Mouse (Mus musculus): ENCODE results near the gene Pdcd4. TPM values are rescaled to one million over a fixed set of nuclear protein-coding genes. Genes with fewer than 3 reads are reported as not detected.

Pdcd4 gene
- total and polyA plus RNA-seq, 2 experiments from 2014 or later, result 19.5 to 96.7 TPM

DNA sequence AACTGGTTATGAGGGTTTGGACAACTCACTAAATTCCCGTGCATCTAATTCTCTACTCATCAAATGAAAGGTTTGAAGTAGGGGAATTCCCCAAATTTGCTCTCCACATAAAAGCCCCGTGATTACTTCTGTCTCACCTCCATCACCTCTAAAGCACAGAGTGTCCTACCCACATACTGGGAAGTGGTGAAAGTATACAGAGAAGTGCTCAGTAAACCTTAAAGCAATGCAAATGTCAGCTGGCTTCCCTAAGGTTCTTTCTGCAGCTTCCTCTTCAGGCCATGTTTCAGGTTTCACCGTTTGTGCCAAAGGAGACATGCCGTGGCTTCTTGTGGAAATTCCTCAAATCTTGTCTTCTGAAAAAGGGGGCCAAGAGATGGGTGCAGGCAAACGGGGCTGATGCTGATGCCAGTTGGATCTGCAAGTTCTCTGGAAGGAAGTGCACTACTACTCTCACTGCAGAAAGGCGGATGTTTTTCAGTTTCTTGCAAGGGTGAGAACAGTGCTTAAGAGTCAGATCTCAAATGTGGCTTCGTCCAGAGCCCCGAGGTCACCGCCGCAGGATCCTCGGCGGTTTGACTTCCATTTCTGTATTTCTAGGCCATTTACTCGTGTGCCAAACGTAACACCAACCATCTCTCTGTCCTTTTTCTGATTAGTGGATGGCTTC lies 8.0 kb downstream of the Pdcd4 start:
- Histone ChIP-seq H3K4me1 (ENCODE audit: insufficient read depth, low read length) (peaks cover 5% of the 10 kb centered on the region; the same call in 1 of the 2 replicates), H3K27ac (ENCODE audit: low read depth, low read length) (no peak overlapping the region), H3K4me2 (ENCODE audit: low read depth, low read length, poor library complexity, severe bottlenecking) (no peak overlapping the region), H3K27me3 (ENCODE audit: insufficient read depth, low read length) (no peaks in the 10 kb centered on the region), H3K9me3 (ENCODE audit: low read length) (no peaks in the 10 kb centered on the region), H3K36me3 (ENCODE audit: insufficient read depth, low read length) (no peaks in the 10 kb centered on the region), H3K4me3 (ENCODE audit: low read depth, low read length) (no peak overlapping the region), H3K9ac (replicated peaks; ENCODE audit: low read length, poor library complexity, severe bottlenecking) (no peak overlapping the region)
- no peak for TF ChIP-seq CTCF (IDR thresholded peaks at IDR 0.05)
- ATAC-seq (ENCODE audit: low FRiP score), result no peak
- WGBS, result 85% methylated on average over 14 of the region's 14 CpGs
- DNase-seq (ENCODE audit: low spot score), result no peak

DNA sequence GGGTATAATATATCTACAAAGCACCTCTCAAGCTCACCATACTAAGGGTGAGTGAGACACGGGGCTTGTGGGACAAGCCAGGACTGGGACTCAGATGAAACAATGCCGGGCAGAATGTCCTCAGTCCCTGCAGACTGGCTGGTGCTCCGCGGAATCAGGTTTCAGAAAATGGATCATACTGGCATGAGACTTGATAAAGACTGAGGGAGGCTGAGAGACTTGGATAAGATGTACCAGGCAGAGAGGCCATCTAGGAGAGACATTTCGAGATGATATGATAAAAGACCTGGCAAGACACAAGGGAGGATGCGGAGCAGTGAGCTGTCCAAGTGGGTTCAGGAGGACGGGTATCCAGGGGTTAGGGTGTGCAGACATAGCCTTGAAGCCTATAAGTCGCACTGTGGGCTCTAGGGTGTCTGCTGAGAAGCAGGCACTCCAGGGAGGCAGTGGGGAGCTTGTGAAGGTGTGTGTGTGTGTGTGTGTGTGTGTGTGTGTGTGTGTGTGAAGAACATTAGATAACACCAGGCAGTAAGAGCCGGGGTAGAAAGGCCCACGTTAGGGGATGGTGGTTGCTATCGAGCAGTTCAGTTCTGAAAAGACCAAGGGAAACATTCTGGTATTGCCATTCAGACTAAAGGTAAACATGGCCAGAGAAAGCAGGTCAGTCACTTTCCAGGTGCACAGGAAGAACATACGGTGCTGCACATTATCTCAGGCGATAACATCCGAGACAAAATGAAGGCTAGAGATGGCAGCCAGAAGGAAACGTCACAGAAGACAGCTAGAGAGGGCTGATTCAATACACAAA lies 10.1 kb downstream of the Pdcd4 start:
- TF ChIP-seq CTCF (IDR thresholded peaks at IDR 0.05), result no peak
- ATAC-seq (ENCODE audit: low FRiP score), result 0 out of 2 replicates have a peak, but pooled peaks have one; percentile 2

DNA sequence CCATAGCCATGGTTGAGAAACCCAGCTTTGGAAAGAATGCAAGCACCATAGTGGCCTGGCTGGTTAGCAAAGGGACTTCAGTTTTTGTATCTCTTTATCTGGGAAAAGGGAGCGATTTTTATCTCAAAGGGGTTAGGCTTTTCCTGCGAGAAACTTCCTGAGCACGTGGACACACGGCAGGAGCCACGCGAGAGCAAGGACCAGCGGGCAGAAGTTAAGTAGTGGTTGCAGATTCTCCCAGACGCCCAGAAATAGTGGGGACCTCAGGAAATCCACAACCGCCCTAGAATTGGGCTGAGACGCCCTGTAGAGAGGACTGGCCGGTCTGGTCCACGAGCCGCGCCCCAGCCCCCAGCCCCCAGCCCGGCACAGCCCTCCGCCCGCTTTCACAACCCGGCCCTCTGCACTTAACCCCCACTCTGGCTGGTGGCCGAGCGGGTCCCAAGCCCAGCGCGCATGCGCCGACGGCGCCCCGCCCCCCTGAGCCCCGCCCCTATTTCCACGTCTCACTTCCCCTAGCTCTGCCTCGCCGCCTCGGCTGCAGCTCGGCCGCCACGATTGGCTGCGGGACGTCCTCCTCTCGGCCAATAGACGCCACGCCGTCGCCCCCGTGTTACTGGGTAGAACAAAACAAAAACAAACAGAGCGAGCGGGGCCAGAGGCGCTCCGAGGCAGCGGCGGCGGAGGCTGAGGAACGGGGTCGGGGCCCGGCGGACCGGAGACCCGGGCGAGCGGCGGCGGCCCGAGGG lies 10.9 kb downstream of the Pdcd4 start:
- Histone ChIP-seq H3K4me1 (ENCODE audit: insufficient read depth, low read length) (peaks cover 5% of the 10 kb centered on the region; the same call in 1 of the 2 replicates), H3K9ac (replicated peaks; ENCODE audit: low read length, poor library complexity, severe bottlenecking) (peak overlapping the region; percentile 63), H3K9me3 (ENCODE audit: low read length) (no peaks in the 10 kb centered on the region), H3K36me3 (ENCODE audit: insufficient read depth, low read length) (no peaks in the 10 kb centered on the region), H3K27me3 (ENCODE audit: insufficient read depth, low read length) (no peaks in the 10 kb centered on the region), H3K27ac (ENCODE audit: low read depth, low read length) (peak overlapping the region; percentile 78), H3K4me3 (ENCODE audit: low read depth, low read length) (peak overlapping the region; percentile 66), H3K4me2 (ENCODE audit: low read depth, low read length, poor library complexity, severe bottlenecking) (peak overlapping the region; percentile 74)
- under 1% methylated on average over 34 of the region's 61 CpGs for WGBS
- TF ChIP-seq CTCF (IDR thresholded peaks at IDR 0.05), result no peak
- ATAC-seq (ENCODE audit: low FRiP score) (peak; percentile 99), DNase-seq (ENCODE audit: low spot score) (peak; percentile 99)

More for the DNA sequence above, 10.1 kb downstream of the Pdcd4 start:
- Histone ChIP-seq H3K4me3 (ENCODE audit: low read depth, low read length) (peak overlapping the region; percentile 66), H3K9ac (replicated peaks; ENCODE audit: low read length, poor library complexity, severe bottlenecking) (peak overlapping the region; percentile 63), H3K27me3 (ENCODE audit: insufficient read depth, low read length) (no peaks in the 10 kb centered on the region), H3K27ac (ENCODE audit: low read depth, low read length) (peak overlapping the region; percentile 78), H3K4me2 (ENCODE audit: low read depth, low read length, poor library complexity, severe bottlenecking) (peak overlapping the region; percentile 74), H3K36me3 (ENCODE audit: insufficient read depth, low read length) (no peaks in the 10 kb centered on the region), H3K9me3 (ENCODE audit: low read length) (no peaks in the 10 kb centered on the region), H3K4me1 (ENCODE audit: insufficient read depth, low read length) (peaks cover 5% of the 10 kb centered on the region; the same call in 1 of the 2 replicates)
- WGBS, result 59% methylated on average over 15 of the region's 15 CpGs
- DNase-seq (ENCODE audit: low spot score), result no peak

DNA sequence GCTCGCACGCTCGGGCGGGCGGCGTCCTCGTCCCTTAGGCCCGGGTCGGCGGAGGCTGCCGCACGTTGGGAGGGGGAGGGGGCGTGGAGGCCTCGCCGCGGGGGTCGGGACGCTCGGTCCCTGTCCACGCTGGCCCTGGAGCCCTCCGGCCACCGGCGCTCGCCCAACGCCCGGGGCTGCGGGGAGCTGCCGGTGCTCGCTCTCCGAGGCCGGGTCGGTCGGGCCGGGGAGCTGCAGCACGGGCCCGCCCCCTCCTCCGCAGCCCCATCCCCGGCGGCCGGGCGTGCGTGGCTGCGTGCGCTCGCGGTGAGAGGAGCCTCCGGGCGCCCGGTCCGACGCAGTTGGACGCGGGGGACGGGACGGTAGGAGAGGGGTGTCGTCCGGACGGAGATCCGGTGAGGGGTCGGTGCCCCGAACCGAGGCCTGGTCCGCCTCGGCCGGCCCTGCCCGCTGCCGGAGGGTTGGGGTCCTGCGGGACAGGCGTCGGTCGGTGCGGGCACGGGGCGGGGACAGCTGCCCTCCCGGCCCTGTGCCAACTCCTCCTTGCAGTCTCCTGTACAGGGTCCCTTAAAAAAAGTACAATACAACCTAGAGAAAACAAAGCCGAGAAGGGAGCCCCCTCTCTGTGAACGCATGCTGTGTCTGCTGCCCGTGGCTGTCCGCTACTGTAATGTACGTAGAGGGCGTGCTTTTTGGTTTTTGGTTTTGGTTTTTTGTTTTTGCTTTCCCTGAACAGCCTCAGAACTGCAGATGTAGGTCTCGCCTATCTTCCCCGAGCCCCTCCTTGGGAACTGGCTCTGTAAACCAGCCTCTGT lies 11.7 kb downstream of the Pdcd4 start:
- Histone ChIP-seq H3K27me3 (ENCODE audit: insufficient read depth, low read length) (no peaks in the 10 kb centered on the region), H3K4me2 (ENCODE audit: low read depth, low read length, poor library complexity, severe bottlenecking) (peak overlapping the region; percentile 65), H3K4me3 (ENCODE audit: low read depth, low read length) (peak overlapping the region; percentile 66), H3K36me3 (ENCODE audit: insufficient read depth, low read length) (no peaks in the 10 kb centered on the region), H3K4me1 (ENCODE audit: insufficient read depth, low read length) (peaks cover 5% of the 10 kb centered on the region; the same call in 1 of the 2 replicates), H3K9ac (replicated peaks; ENCODE audit: low read length, poor library complexity, severe bottlenecking) (peak overlapping the region; percentile 59), H3K9me3 (ENCODE audit: low read length) (no peaks in the 10 kb centered on the region), H3K27ac (ENCODE audit: low read depth, low read length) (peak overlapping the region; percentile 78)
- ATAC-seq (ENCODE audit: low FRiP score) (peak; percentile 74), DNase-seq (ENCODE audit: low spot score) (peak; percentile 75)
- under 1% methylated on average over 45 of the region's 83 CpGs for WGBS
- peak; percentile 70 for TF ChIP-seq CTCF (IDR thresholded peaks at IDR 0.05)

DNA sequence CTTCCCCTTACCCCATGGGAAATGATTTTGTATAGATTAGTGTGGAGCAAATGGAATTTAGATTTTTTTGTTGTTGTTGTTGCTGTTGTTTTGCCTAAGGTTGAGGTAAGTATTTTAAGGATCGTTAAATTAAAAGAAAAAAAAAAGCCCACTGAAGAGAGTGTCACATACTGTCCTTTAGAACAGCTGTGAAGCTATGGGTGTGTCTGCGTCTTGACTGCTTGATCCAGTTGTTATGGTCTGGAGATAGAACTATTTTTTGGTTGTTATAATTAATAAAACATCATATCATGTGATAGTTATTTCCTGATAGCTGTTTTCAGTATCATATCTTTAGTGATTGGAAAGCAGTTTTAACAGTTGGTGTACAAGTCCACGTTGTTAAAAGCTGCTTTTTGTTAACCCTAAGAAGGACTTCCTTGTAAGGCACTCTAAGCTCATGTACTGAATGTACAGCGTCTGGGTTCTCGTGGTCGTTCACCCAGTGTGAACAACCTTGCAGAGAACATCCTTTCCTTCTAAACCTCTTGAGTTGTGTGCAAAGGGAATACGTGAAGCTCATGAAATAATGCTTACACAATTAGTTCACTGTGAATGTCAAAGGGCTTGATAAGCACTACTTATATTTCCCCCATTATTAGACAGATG lies 12.9 kb downstream of the Pdcd4 start:
- H3K9ac ChIP-seq (replicated peaks; ENCODE audit: low read length, poor library complexity, severe bottlenecking), result no peak overlapping the region; the same call in 1 of the 2 replicates
- TF ChIP-seq CTCF (IDR thresholded peaks at IDR 0.05), result no peak
- H3K4me3 ChIP-seq (ENCODE audit: low read depth, low read length), result peak overlapping the region; percentile 66
- no peaks in the 10 kb centered on the region for H3K9me3 ChIP-seq (ENCODE audit: low read length)
- no peak for DNase-seq (ENCODE audit: low spot score)
- no peak for ATAC-seq (ENCODE audit: low FRiP score)
- no peaks in the 10 kb centered on the region for H3K27me3 ChIP-seq (ENCODE audit: insufficient read depth, low read length)
- H3K36me3 ChIP-seq (ENCODE audit: insufficient read depth, low read length), result peaks cover 4% of the 10 kb centered on the region; the same call in 1 of the 2 replicates
- H3K27ac ChIP-seq (ENCODE audit: low read depth, low read length), result no peak overlapping the region; the same call in 1 of the 2 replicates
- 59% methylated on average over 7 of the region's 7 CpGs for WGBS
- peaks cover 5% of the 10 kb centered on the region; the same call in 1 of the 2 replicates for H3K4me1 ChIP-seq (ENCODE audit: insufficient read depth, low read length)
- H3K4me2 ChIP-seq (ENCODE audit: low read depth, low read length, poor library complexity, severe bottlenecking), result peak overlapping the region; percentile 65

Measured in midbrain, postnatal 0 days (tissue).